Mouse (Mus musculus): ENCODE measurements around the gene Nuak2. TPM values are rescaled to one million over a fixed set of nuclear protein-coding genes. Genes with fewer than 3 reads are reported as not detected.

The Nuak2 gene
- polyA plus RNA-seq (2012; rRNA removed; ENCODE audit: low replicate concordance) = 17.4 and 74.3 TPM in 2 replicates

DNA sequence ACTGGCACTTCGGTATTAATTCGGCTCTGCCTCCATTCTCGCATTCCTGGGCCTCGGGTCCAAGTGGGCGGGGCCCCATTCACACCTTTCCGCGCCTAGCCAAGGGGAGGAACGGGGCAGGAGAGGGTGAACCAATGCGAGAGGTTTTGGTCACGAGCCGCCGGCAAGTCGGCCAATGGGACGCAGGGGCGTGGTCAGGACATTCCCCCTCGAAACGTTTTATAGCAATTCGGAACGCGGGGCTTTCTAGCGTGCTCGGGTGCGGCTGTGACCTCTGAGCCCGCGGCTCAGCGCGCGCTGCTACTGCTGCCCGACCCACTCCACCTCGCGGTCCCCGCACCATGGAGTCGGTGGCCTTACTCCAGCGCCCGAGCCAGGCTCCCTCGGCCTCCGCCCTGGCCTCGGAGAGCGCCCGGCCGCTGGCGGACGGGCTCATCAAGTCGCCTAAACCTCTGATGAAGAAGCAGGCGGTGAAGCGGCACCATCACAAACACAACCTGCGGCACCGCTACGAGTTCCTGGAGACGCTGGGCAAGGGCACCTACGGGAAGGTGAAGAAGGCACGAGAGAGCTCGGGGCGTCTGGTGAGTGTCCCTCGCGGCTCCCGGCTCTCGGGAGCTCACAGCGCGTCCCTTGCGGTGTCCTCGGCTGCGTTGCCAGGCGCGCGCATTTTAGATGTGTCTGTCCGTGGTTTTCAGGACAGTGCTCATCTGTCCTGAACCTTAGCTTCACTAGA is at the start of gene Nuak2:
Gene Nuak2 (plus strand): TSS at position 238 of the 736 bp plus-strand sequence.

DNA sequence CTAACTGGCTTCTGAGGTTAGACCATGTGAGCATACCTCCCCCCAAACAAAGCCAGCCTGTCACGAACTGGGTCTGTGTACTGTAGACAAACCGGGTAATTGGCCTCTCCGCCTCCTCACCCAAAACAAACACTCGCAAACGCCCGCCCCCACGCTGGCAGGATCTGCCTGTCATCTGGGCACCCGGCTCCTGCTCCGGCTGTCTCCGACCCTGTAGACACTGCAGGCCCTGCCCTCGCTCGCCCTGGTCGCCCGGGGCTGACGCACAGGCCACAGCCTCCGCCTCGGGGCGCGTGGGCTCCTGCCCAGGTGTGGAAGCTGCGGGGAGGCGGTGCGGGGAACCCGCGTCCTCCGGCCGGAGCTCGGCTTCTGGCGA is 17.5 kb upstream of the Nuak2 start, which contains the start of gene Klhdc8a:
Gene Klhdc8a (plus strand): TSS at position 202 of the 376 bp plus-strand sequence.

Other genes starting within 250 kb of the Nuak2 start
- gene Mfsd4a, start 248.1 kb upstream of the Nuak2 start, polyA plus RNA-seq (2012; rRNA removed; ENCODE audit: low replicate concordance) = 11.2 and 36.9 TPM in 2 replicates
- gene Cdk18, start 176.4 kb upstream of the Nuak2 start, polyA plus RNA-seq (2012; rRNA removed; ENCODE audit: low replicate concordance) = 153 and 183 TPM in 2 replicates
- gene Lemd1, start 124.7 kb upstream of the Nuak2 start, polyA plus RNA-seq (2012; rRNA removed; ENCODE audit: low replicate concordance) = not detected in 2 replicates
- not detected in 2 replicates for gene AC124108.1, start 124.7 kb upstream of the Nuak2 start, polyA plus RNA-seq (2012; rRNA removed; ENCODE audit: low replicate concordance)
- not detected in 2 replicates for gene Gm10188, start 86.4 kb upstream of the Nuak2 start, polyA plus RNA-seq (2012; rRNA removed; ENCODE audit: low replicate concordance)
- 0.71 and 0.77 TPM in 2 replicates for gene Klhdc8a, start 17.5 kb upstream of the Nuak2 start, polyA plus RNA-seq (2012; rRNA removed; ENCODE audit: low replicate concordance)
- 3.5 and 3.8 TPM in 2 replicates for gene Tmcc2, start 75.2 kb downstream of the Nuak2 start, polyA plus RNA-seq (2012; rRNA removed; ENCODE audit: low replicate concordance)
- gene Dstyk, start 101.4 kb downstream of the Nuak2 start, polyA plus RNA-seq (2012; rRNA removed; ENCODE audit: low replicate concordance) = 1.8 and 2.6 TPM in 2 replicates
- 4.0 and 4.2 TPM in 2 replicates for gene Rbbp5, start 161.2 kb downstream of the Nuak2 start, polyA plus RNA-seq (2012; rRNA removed; ENCODE audit: low replicate concordance)
- 0.94 and 1.1 TPM in 2 replicates for gene Tmem81, start 190.1 kb downstream of the Nuak2 start, polyA plus RNA-seq (2012; rRNA removed; ENCODE audit: low replicate concordance)
- gene Cntn2, start 227.1 kb downstream of the Nuak2 start, polyA plus RNA-seq (2012; rRNA removed; ENCODE audit: low replicate concordance) = 0.06 and 0.22 TPM in 2 replicates

All from duodenum, adult 2 months (tissue).